Mouse (Mus musculus): ENCODE results near the gene Arhgef19. TPM values are rescaled to one million over a fixed set of nuclear protein-coding genes. Genes with fewer than 3 reads are reported as not detected.

Arhgef19 gene
- total RNA-seq, 2 experiments from 2014 or later = 0.32 to 0.33 TPM

Other genes starting within 250 kb of the Arhgef19 start
- gene Mfap2, start 229.1 kb upstream of the Arhgef19 start, total RNA-seq (2021) = 1 to 10 TPM; 1.1 to 2.3 TPM
- gene Crocc, start 178.9 kb upstream of the Arhgef19 start, total RNA-seq (2021) = 1 to 10 TPM; 2.0 to 2.5 TPM
- 10 to 100 TPM; 12.9 to 16.2 TPM for gene Necap2, start 161.1 kb upstream of the Arhgef19 start, total RNA-seq (2021)
- not detected for gene Spata21, start 151.2 kb upstream of the Arhgef19 start, total RNA-seq (2021)
- gene Szrd1, start 99.7 kb upstream of the Arhgef19 start, total RNA-seq (2021) = 100 to 1,000 TPM; 160 to 163 TPM
- gene Fbxo42, start 91.6 kb upstream of the Arhgef19 start, total RNA-seq (2021) = 10 to 100 TPM; 10.8 to 11.2 TPM
- under 1 TPM in 1 of 2 experiments, not detected in 1; 0.31 TPM for gene Rsg1, start 25.5 kb upstream of the Arhgef19 start, total RNA-seq (2021)
- 1 to 10 TPM; 1.6 to 2.9 TPM for gene Epha2, start 61.7 kb downstream of the Arhgef19 start, total RNA-seq (2021)
- under 1 TPM; 0.16 to 0.31 TPM for gene Fam131c, start 128.7 kb downstream of the Arhgef19 start, total RNA-seq (2021)
- gene Clcnka, start 159.2 kb downstream of the Arhgef19 start, total RNA-seq (2021) = not detected
- under 1 TPM in 1 of 2 experiments, not detected in 1; 0.40 TPM for gene Clcnkb, start 176.5 kb downstream of the Arhgef19 start, total RNA-seq (2021)
- 100 to 1,000 TPM; 331 to 560 TPM for gene Hspb7, start 181.3 kb downstream of the Arhgef19 start, total RNA-seq (2021)
- gene Srarp, start 196.6 kb downstream of the Arhgef19 start, total RNA-seq (2021) = 1 to 10 TPM in 1 of 2 experiments, under 1 TPM in 1; 0.87 to 1.0 TPM
- 10 to 100 TPM; 29.2 to 32.2 TPM for gene Zbtb17, start 205.2 kb downstream of the Arhgef19 start, total RNA-seq (2021)